Mouse (Mus musculus): ENCODE results near the gene Rps18.
A peak's percentile ranks its signal among the peaks of the same experiment; 100 is the strongest.

- TF ChIP-seq POLR2A (IDR thresholded peaks at IDR 0.05; ENCODE audit: borderline replicate concordance, extremely low read depth, insufficient read depth, insufficient read length, poor library complexity, severe bottlenecking) (no peak), CTCF (IDR thresholded peaks at IDR 0.05; ENCODE audit: borderline replicate concordance, extremely low read depth, insufficient read depth, insufficient read length) (peak; percentile 60; the same call in 1 of the 2 replicates)
Measured at GRCm38 (mm10) chr17:34003426-34003825, 47.6 kb upstream of the Rps18 start.

All from brain, embryonic 14.5 days (tissue).